Mouse (Mus musculus): ENCODE measurements around the gene Brsk1.

Brsk1 gene

GRCm38 (mm10) chr7:4690387-4690786 is at the start of gene Brsk1:
Gene Brsk1 (plus strand): TSS chr7:4690604.
- DNase-seq (ENCODE audit: extremely low spot score, low spot score) = peak; percentile 97

DNA sequence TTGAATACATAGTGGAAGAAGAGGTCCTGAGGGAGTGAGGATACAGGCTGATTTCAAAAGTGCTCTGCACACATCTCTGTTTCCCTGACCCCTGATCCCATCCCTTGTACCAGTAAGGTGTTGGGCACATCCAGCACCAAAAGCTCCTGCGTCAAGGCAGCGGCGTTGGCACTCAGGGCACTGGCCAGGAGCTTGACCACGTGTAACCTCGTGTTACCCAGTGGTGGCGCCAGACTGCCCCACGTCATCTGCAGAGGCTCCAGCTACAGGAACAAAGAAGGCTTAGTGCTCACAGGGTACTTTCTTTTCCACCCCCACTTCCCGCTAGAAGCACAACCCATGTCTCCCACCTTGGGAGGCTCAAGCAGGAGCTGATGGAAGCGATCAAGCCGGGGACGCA is 49.2 kb upstream of the Brsk1 start:
- no peak for DNase-seq (ENCODE audit: extremely low spot score, low spot score)

- no peak for DNase-seq (ENCODE audit: extremely low spot score, low spot score)
Measured at GRCm38 (mm10) chr7:4641956-4642355, 48.4 kb upstream of the Brsk1 start.

GRCm38 (mm10) chr7:4643225-4643624 is 47.2 kb upstream of the Brsk1 start:
- DNase-seq (ENCODE audit: extremely low spot score, low spot score) = no peak

GRCm38 (mm10) chr7:4646806-4647205 is 43.6 kb upstream of the Brsk1 start:
- no peak for DNase-seq (ENCODE audit: extremely low spot score, low spot score)

GRCm38 (mm10) chr7:4647291-4647690 is 43.1 kb upstream of the Brsk1 start:
- no peak for DNase-seq (ENCODE audit: extremely low spot score, low spot score)

GRCm38 (mm10) chr7:4647992-4648391 is 42.4 kb upstream of the Brsk1 start:
- no peak for DNase-seq (ENCODE audit: extremely low spot score, low spot score)

DNA sequence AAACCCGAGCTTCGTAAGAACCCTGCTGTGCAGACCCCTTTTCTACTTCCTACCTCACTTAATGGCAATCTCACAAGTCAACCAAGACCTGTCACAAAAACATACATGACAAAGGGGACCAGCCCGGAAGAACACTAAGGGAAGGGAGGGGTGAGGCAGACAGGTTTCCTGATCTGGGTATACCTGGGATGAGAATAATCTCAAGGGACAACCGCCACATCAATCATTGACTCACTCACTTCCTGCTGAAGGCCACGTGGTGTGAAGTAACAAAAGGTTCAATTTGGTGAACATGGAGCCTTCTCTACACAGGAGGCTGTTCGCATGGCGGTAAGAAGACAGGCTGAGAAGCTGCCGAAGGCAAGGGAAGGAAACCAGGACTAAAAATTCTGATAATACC is 38.8 kb upstream of the Brsk1 start:
- DNase-seq (ENCODE audit: extremely low spot score, low spot score) = no peak

DNA sequence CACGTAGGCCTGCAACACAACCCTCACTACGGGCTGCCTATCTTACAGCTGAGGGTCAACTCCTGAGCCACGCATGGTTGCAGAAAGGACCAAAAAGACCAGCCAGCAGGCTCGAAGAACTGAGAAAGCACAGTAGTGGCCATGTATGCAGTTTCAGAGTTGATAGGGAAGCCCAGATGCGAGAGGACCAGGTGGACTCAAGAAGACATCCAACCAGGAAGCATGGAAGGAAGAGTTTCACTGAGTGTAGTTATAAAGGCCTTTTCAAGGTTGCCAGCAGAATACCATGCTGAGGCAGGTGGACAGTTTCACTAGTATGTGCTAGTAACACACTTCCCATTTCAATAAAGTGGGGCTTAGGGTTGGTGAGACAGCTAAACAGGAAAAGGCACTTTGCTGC is 37.7 kb upstream of the Brsk1 start:
- DNase-seq (ENCODE audit: extremely low spot score, low spot score) = no peak

DNA sequence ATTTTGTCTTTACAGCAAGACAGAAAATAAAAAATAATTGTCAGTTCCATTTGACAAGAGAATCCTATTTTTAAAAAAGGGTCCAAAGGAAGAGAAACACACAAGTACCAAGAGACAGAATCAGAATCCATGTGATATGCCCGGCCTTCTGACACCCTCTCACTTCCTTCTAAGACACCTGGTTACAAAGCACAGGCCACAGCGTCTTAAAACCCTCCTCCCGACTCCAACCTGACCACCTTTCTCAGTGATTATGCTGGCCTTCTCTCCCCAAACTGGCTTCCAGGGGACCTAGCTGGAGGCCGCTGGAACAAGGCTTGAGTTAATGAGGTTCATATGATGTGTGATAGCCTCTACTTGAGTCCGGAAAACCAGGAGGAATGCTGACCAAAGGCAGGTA is 37.1 kb upstream of the Brsk1 start:
- no peak for DNase-seq (ENCODE audit: extremely low spot score, low spot score)

- no peak for DNase-seq (ENCODE audit: extremely low spot score, low spot score)
Measured at GRCm38 (mm10) chr7:4653780-4654179, 36.6 kb upstream of the Brsk1 start.

GRCm38 (mm10) chr7:4654221-4654620 is 36.2 kb upstream of the Brsk1 start:
- DNase-seq (ENCODE audit: extremely low spot score, low spot score) = no peak

GRCm38 (mm10) chr7:4655393-4655792 is 35.0 kb upstream of the Brsk1 start:
- DNase-seq (ENCODE audit: extremely low spot score, low spot score) = no peak

- DNase-seq (ENCODE audit: extremely low spot score, low spot score) = no peak
Measured at GRCm38 (mm10) chr7:4655916-4656315, 34.5 kb upstream of the Brsk1 start.

GRCm38 (mm10) chr7:4656818-4657217 is 33.6 kb upstream of the Brsk1 start:
- no peak for DNase-seq (ENCODE audit: extremely low spot score, low spot score)

DNA sequence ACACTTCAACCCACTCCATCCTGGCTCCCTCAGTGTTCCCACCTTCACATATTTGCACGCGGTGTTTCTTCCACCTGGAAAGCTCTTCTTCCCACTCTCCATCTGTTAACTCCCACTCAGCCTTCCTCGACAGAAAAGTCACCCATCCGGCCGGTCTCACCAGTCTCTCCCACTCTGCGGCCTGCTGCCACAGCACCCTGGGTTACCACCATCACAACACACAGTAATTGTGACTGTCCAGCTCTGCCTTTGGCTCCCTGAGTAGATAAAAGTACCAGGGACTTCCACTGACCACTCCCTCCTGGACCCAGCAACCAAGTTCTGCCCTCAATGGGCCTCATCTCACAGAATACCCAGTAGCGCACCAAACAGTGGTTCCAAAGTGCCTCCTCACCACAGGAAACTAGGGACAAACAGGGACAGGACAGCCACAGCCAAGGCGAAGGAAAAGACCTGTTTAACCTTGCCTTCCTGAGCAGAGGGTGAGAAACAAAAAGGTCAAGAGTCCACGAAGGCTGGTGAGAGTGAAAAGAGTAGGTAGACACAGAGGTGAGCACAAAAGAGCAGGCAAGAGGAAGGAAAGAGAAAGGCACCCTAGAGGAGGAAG is 32.8 kb upstream of the Brsk1 start:
- DNase-seq (ENCODE audit: extremely low spot score, low spot score) = no peak

GRCm38 (mm10) chr7:4658128-4658907 is 32.1 kb upstream of the Brsk1 start:
- DNase-seq (ENCODE audit: extremely low spot score, low spot score) = no peak

DNA sequence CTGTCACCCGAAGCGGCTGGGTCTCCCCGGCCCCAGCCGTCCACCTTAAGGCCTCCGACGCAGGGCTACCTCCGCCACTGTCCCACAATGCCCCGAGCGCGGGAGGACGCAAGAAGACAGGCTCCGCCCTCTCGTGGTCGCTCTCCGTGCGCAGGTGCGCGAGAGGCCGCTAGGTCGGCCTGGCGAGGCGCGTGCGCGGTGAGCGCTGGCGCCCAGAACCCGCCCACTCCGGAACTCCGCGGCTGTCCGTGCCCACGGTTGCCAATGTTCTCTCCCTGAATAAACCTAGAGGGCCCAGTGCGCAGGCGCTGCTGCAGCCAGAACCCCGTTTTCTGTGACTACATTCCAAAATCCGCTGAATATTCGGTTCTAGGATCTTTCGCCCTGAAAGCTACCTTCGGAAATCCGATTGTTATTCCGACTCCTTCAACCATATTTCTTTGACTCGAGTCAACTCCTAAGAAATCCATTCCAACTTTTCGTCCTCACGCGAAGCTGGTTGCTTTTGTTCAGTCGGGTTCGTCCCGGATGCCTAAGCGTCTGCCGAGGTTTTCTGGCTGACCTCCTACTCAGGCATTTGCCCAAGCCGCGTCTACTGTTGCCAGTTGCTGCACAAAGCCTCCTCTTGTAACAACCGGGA is 31.4 kb upstream of the Brsk1 start, which contains the start of gene Ppp6r1:
TSS of gene Ppp6r1 (minus strand) at position 108 of the 640 bp plus-strand sequence.
- DNase-seq (ENCODE audit: extremely low spot score, low spot score) = peak; percentile 91

DNA sequence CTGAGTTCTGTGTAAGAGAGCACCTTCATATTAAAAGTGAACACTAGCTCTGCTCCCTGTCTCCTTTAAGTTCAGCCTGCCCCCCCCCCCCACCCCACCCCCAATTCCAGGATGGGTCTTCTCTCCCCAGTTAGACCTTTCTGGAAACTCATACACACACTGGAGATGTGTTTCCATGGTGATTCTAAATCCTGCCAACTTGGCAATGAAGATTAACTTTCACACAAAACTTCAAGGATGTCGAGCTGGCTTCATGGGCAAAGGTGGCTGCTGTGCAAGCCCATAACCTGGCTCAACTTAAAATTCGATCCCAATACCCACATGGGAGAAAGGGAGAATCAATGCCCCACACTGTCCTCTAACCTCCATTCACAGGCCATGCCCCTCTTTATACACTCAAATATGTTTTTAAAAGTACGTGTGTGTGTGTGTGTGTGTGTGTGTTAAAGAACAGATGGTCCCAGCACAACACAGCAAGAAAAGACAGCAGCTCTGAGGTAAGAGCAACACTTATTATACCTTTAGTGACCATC is 30.4 kb upstream of the Brsk1 start:
- DNase-seq (ENCODE audit: extremely low spot score, low spot score) = no peak

- no peak for DNase-seq (ENCODE audit: extremely low spot score, low spot score)
Measured at GRCm38 (mm10) chr7:4663179-4663578, 27.2 kb upstream of the Brsk1 start.

- DNase-seq (ENCODE audit: extremely low spot score, low spot score) = no peak
Measured at GRCm38 (mm10) chr7:4663742-4664141, 26.7 kb upstream of the Brsk1 start.

DNA sequence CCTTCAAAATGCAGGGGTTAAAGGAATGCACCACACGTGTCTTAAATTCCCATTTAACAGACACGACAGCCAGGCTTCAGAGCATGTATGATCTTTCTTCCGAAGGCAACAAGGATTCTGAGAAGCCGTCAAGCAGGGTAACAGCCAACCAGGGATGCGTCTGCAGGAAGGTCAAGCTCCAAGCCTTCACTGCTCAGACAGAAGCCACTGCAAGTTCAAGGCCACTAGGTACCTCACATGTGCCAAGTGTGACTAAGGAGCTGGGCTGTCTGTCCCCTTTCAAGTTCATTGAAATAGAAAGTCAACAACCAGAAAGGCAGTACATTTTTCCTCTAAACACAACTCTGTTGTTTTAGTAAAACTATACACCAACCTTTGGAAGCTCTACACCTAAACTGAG is 23.5 kb upstream of the Brsk1 start:
- DNase-seq (ENCODE audit: extremely low spot score, low spot score) = no peak

Data from neural tube, embryonic 10.5 days (tissue).